Mouse (Mus musculus): ENCODE data around the gene Ctsf.
"Not testable (repeated sequence)": the region's sequence is repeated elsewhere in the genome, so short reads cannot be mapped to it uniquely, and the experiment has no call there.

Gene Ctsf

GRCm38 (mm10) chr19:4854552-4855469 is at the start of gene Ctsf:
Ctsf (plus strand) TSS chr19:4855130.
- DNase-seq (ENCODE audit: low read depth, low spot score) = peak; percentile 60

GRCm38 (mm10) chr19:4810309-4810708 is 44.6 kb upstream of the Ctsf start:
- DNase-seq (ENCODE audit: low read depth, low spot score) = no peak

- no peak for DNase-seq (ENCODE audit: low read depth, low spot score)
Observed at GRCm38 (mm10) chr19:4810746-4811062, 44.2 kb upstream of the Ctsf start.

GRCm38 (mm10) chr19:4811063-4811908 is 43.6 kb upstream of the Ctsf start, which contains the start of the genes Gm21992 and Rbm14:
Gm21992 (minus strand) TSS chr19:4811612.
Rbm14 (minus strand) TSS chr19:4811634.
- DNase-seq (ENCODE audit: low read depth, low spot score) = peak; percentile 98

- DNase-seq (ENCODE audit: low read depth, low spot score) = no peak
Observed at GRCm38 (mm10) chr19:4811909-4812242, 43.1 kb upstream of the Ctsf start.

GRCm38 (mm10) chr19:4812334-4812949 is 42.5 kb upstream of the Ctsf start:
- not testable (repeated sequence) for DNase-seq (ENCODE audit: low read depth, low spot score)

- no peak for DNase-seq (ENCODE audit: low read depth, low spot score)
Observed at GRCm38 (mm10) chr19:4813015-4813414, 41.9 kb upstream of the Ctsf start.

GRCm38 (mm10) chr19:4817182-4817835 is 37.6 kb upstream of the Ctsf start:
- DNase-seq (ENCODE audit: low read depth, low spot score) = no peak

- DNase-seq (ENCODE audit: low read depth, low spot score) = peak; percentile 60
Observed at GRCm38 (mm10) chr19:4820678-4821303, 34.1 kb upstream of the Ctsf start.

GRCm38 (mm10) chr19:4828444-4829114 is 26.4 kb upstream of the Ctsf start:
- DNase-seq (ENCODE audit: low read depth, low spot score) = no peak

- DNase-seq (ENCODE audit: low read depth, low spot score) = no peak
Observed at GRCm38 (mm10) chr19:4829156-4829555, 25.8 kb upstream of the Ctsf start.

- DNase-seq (ENCODE audit: low read depth, low spot score) = no peak
Observed at GRCm38 (mm10) chr19:4833977-4834376, 21.0 kb upstream of the Ctsf start.

GRCm38 (mm10) chr19:4836096-4836495 is 18.8 kb upstream of the Ctsf start:
- DNase-seq (ENCODE audit: low read depth, low spot score) = no peak

- DNase-seq (ENCODE audit: low read depth, low spot score) = no peak
Observed at GRCm38 (mm10) chr19:4837049-4837448, 17.9 kb upstream of the Ctsf start.

- DNase-seq (ENCODE audit: low read depth, low spot score) = no peak
Observed at GRCm38 (mm10) chr19:4838526-4839140, 16.3 kb upstream of the Ctsf start.

- peak; percentile 76 for DNase-seq (ENCODE audit: low read depth, low spot score)
Observed at GRCm38 (mm10) chr19:4839149-4839548, 15.8 kb upstream of the Ctsf start, which contains the start of the genes Ccs and Ccdc87. Ccs (minus strand) TSS chr19:4839332. Ccdc87 (plus strand) TSS chr19:4839366.

- DNase-seq (ENCODE audit: low read depth, low spot score) = no peak
Observed at GRCm38 (mm10) chr19:4840848-4841247, 14.1 kb upstream of the Ctsf start.

- no peak for DNase-seq (ENCODE audit: low read depth, low spot score)
Observed at GRCm38 (mm10) chr19:4842611-4843010, 12.3 kb upstream of the Ctsf start.

- DNase-seq (ENCODE audit: low read depth, low spot score) = no peak
Observed at GRCm38 (mm10) chr19:4845846-4846245, 9.1 kb upstream of the Ctsf start.

- no peak for DNase-seq (ENCODE audit: low read depth, low spot score)
Observed at GRCm38 (mm10) chr19:4847490-4847889, 7.4 kb upstream of the Ctsf start.
